Mouse (Mus musculus): ENCODE data around the gene Snx14. TPM values are rescaled to one million over a fixed set of nuclear protein-coding genes. Genes with fewer than 3 reads are reported as not detected.
A peak's percentile ranks its signal among the peaks of the same experiment; 100 is the strongest.

The Snx14 gene
- polyA plus RNA-seq, 1 experiment from 2014 or later, result 24.9 TPM

DNA sequence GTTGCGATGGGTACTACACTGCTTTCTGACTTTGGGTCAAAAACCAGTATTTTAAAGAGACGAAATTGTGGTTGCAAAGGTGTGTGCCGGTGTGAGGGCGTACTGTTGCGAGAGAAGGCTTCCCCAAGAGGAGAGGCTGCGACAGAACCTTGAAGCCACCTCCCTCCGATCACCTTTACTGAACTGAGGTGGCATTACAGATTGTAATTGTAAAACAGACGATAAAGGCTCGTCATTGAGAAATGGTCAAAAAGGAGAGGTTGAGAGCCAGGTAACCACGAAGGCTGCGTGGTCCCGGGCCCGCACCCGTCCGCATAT, 562 bp downstream of the Snx14 start:
- ATAC-seq (ENCODE audit: extremely low read depth, insufficient number of reproducible peaks, low FRiP score, low TSS enrichment), result no peak
- Histone ChIP-seq H3K36me3 (peaks cover 12% of the 10 kb centered on the region), H3K4me1 (peaks cover 22% of the 10 kb centered on the region), H3K27ac (replicated peaks) (peak overlapping the region; percentile 96), H3K27me3 (replicated peaks) (no peaks in the 10 kb centered on the region), H3K9ac (peak overlapping the region; percentile 93), H3K4me2 (peak overlapping the region; percentile 84), H3K4me3 (peak overlapping the region; percentile 88), H3K9me3 (no peaks in the 10 kb centered on the region)
- 2% methylated on average over 15 of the region's 15 CpGs for WGBS

DNA sequence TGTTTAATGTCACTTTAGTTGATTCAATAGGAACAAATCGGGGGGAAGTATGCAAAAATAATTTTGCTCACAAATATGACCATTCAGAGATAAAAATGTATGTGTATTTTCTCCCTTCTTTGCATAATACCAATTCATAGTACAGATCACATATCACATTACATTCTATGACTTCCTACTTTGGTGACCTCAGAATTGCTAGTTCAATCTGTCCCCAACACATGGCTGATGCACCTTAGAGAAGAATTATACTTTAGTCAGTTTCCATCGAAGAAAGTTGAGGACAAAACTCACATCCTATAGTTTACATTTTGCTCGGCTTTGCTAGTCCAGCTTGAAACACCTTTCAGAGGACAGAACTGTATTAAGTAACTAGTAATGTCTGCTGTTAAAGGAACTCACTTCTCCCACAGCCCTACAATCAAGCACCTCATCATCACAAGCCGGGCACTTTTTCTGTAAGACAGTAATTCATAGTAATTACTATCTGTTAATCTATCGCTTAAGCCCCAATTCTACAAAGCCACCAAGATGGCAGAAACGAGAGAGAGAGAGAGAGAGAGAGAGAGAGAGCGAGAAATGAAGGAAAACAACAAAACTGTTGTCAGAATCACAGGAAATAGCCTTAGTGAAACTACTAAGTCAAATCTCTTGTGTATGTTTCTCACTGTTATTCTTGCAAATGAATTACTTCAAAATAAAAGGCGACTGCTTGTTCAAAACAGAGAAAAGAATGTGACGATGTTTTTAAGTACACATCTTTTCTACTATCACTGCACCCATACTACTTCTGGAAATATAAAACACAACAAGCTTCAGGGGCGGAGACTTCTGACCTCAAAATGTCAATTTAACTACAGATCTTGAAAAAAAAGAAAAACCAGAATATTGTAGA, 1.2 kb downstream of the Snx14 start:
- H3K36me3 ChIP-seq, result peaks cover 8% of the 10 kb centered on the region
- peak overlapping the region; percentile 84 for H3K4me2 ChIP-seq
- no peaks in the 10 kb centered on the region for H3K9me3 ChIP-seq
- H3K4me1 ChIP-seq, result peaks cover 22% of the 10 kb centered on the region
- WGBS, result 48% methylated on average over 10 of the region's 10 CpGs
- peak overlapping the region; percentile 88 for H3K4me3 ChIP-seq
- H3K27me3 ChIP-seq (replicated peaks), result no peaks in the 10 kb centered on the region
- peak overlapping the region; percentile 96 for H3K27ac ChIP-seq (replicated peaks)
- peak overlapping the region; percentile 93 for H3K9ac ChIP-seq
- no peak for ATAC-seq (ENCODE audit: extremely low read depth, insufficient number of reproducible peaks, low FRiP score, low TSS enrichment)

DNA sequence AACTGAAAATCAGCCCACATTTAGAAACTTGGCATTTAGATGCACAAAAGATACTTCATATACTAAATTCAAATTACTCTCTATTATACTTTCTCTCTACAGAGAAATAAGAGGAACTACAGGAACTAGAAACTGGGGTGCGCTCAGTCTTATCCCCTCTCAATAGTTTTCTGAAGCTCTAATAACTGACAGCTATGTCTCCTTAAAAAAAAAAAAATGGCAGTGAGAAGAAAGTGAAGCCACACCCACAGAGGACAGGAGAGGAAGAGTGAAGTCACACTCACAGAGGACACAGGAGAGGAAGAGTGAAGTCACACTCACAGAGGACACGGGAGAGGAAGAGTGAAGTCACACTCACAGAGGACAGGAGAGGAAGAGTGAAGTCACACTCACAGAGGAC, 14.4 kb downstream of the Snx14 start:
- Histone ChIP-seq H3K36me3 (peaks cover 56% of the 10 kb centered on the region), H3K4me1 (peaks cover 3% of the 10 kb centered on the region; the same call in 1 of the 2 replicates), H3K9ac (no peak overlapping the region), H3K27ac (replicated peaks) (no peak overlapping the region), H3K4me3 (no peak overlapping the region), H3K9me3 (peaks cover 7% of the 10 kb centered on the region), H3K27me3 (replicated peaks) (no peaks in the 10 kb centered on the region), H3K4me2 (no peak overlapping the region)
- 68% methylated on average over 2 of the region's 2 CpGs for WGBS
- no peak for ATAC-seq (ENCODE audit: extremely low read depth, insufficient number of reproducible peaks, low FRiP score, low TSS enrichment)

DNA sequence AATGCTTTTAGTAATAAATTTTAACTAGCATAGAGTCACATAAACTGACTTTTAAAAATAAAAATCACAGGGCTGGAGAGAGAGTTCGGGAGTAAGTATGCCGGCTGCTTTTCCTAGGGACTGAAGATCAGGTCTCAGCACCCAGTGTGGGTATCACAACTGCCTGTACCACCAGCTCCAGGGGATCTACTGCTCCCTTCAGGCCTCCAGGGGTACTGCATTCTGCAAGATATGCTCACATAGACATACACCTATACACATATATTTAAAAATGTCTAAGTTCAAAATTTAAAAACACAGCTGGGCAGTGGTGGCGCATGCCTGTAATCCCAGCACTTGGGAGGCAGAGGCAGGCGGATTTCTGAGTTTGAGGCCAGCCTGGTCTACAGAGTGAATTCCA, 16.3 kb downstream of the Snx14 start:
- Histone ChIP-seq H3K4me2 (no peak overlapping the region), H3K9me3 (peaks cover 4% of the 10 kb centered on the region), H3K9ac (no peak overlapping the region), H3K4me1 (peaks cover 3% of the 10 kb centered on the region; the same call in 1 of the 2 replicates), H3K27me3 (replicated peaks) (no peaks in the 10 kb centered on the region), H3K27ac (replicated peaks) (no peak overlapping the region), H3K4me3 (no peak overlapping the region), H3K36me3 (peaks cover 51% of the 10 kb centered on the region)
- ATAC-seq (ENCODE audit: extremely low read depth, insufficient number of reproducible peaks, low FRiP score, low TSS enrichment), result no peak
- 95% methylated on average over 4 of the region's 4 CpGs for WGBS

DNA sequence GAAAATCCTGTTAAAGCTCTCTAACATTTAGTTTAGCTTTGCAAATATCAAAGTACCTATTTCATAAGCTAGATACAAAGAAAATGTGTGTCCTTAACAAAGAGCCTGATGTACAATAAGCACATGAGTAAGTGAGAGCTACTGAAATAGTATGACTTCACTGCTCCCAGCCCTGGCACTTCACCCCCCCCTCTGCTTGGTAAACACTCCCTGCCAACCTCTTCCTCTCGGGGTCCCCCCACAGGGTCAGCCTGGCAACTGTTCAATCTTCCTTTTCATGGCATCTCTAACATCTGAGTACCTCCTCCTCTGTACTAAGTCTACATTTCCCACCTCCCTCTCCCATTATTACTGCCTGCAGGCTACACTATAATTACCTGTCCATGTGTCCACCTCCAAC, 22.0 kb downstream of the Snx14 start:
- no peak for ATAC-seq (ENCODE audit: extremely low read depth, insufficient number of reproducible peaks, low FRiP score, low TSS enrichment)
- H3K4me2 ChIP-seq, result no peak overlapping the region
- H3K9me3 ChIP-seq, result no peaks in the 10 kb centered on the region
- no peaks in the 10 kb centered on the region for H3K27me3 ChIP-seq (replicated peaks)
- no peak overlapping the region for H3K9ac ChIP-seq
- H3K4me1 ChIP-seq, result no peaks in the 10 kb centered on the region
- H3K27ac ChIP-seq (replicated peaks), result no peak overlapping the region
- H3K4me3 ChIP-seq, result no peak overlapping the region
- peaks cover 55% of the 10 kb centered on the region for H3K36me3 ChIP-seq
- 63% methylated on average over 1 of the region's 1 CpGs for WGBS

DNA sequence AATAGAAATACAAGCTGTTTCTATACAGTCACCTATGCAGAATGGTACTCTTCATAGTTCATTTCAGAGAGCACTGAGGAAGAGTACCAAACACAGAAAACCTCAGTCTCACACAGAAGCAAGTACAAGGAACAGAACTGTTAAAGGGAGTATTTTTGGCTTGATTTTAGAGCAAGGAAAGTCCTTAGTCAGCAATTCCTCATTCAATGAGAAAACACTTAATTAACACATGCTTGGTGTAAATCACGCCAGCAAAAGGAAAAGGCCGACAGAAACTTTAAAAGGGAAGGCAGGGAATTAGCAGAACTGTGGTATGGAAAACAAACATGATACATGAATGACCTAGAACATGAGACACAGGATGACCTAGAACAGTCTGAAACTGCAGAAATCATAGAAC, 28.8 kb downstream of the Snx14 start:
- Histone ChIP-seq H3K9me3 (no peaks in the 10 kb centered on the region), H3K27me3 (replicated peaks) (no peaks in the 10 kb centered on the region), H3K9ac (no peak overlapping the region), H3K27ac (replicated peaks) (no peak overlapping the region), H3K4me3 (no peak overlapping the region), H3K4me1 (no peaks in the 10 kb centered on the region), H3K36me3 (peaks cover 55% of the 10 kb centered on the region), H3K4me2 (no peak overlapping the region)
- no peak for ATAC-seq (ENCODE audit: extremely low read depth, insufficient number of reproducible peaks, low FRiP score, low TSS enrichment)
- 92% methylated on average over 2 of the region's 2 CpGs for WGBS

DNA sequence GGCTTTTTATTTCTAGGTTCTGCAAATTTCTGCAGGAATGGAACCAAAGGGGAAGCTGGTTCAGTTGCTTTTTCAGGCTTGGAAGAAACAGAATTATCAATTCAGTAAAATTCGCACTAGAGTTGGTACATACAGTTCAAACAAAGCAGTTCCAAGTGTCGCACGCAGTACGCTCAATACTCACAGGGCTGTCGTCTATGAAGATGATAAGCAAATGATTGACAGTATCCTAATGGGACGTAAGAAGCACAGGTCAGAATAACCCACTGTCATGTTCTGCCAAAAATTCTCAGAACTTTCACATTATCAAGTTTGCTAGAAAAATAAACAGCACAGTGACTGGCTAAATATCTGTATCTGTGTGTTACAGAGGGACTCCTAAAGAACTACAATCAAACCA, 34.2 kb downstream of the Snx14 start:
- no peaks in the 10 kb centered on the region for H3K27me3 ChIP-seq (replicated peaks)
- peak overlapping the region; percentile 17; the same call in 1 of the 2 replicates for H3K27ac ChIP-seq (replicated peaks)
- no peak overlapping the region for H3K9ac ChIP-seq
- H3K9me3 ChIP-seq, result no peaks in the 10 kb centered on the region
- H3K4me3 ChIP-seq, result no peak overlapping the region
- peaks cover 64% of the 10 kb centered on the region for H3K36me3 ChIP-seq
- 0 out of 2 replicates have a peak overlapping the region, but pooled peaks have one; percentile 16 for H3K4me2 ChIP-seq
- no peak for ATAC-seq (ENCODE audit: extremely low read depth, insufficient number of reproducible peaks, low FRiP score, low TSS enrichment)
- H3K4me1 ChIP-seq, result 0 out of 2 replicates have a peak, but pooled peaks cover 5% of the 10 kb centered on the region
- WGBS, result 64% methylated on average over 6 of the region's 6 CpGs

DNA sequence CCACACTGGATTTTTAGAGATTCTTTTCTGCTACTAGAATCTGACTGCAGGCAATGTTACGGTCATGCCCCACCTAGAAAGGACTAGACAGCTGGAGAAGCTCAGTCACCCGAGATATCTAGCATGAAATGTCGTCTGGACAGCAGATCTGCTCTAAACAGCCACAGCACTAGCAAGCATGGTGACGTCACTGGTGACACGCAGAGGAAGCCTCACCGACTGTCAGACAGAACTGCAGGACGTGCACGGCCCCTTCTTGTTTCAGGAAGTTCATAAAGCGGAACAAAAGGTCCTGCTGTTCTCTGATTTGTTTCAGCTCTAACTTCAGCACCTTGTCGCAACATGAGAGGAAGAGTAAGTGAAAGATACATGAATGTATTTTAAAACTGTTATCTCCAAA, 34.7 kb downstream of the Snx14 start:
- H3K36me3 ChIP-seq, result peaks cover 60% of the 10 kb centered on the region
- ATAC-seq (ENCODE audit: extremely low read depth, insufficient number of reproducible peaks, low FRiP score, low TSS enrichment), result no peak
- no peaks in the 10 kb centered on the region for H3K9me3 ChIP-seq
- H3K27me3 ChIP-seq (replicated peaks), result no peaks in the 10 kb centered on the region
- 43% methylated on average over 10 of the region's 10 CpGs for WGBS
- no peak overlapping the region for H3K4me3 ChIP-seq
- H3K27ac ChIP-seq (replicated peaks), result peak overlapping the region; percentile 17; the same call in 1 of the 2 replicates
- H3K4me1 ChIP-seq, result 0 out of 2 replicates have a peak, but pooled peaks cover 5% of the 10 kb centered on the region
- H3K4me2 ChIP-seq, result peak overlapping the region; percentile 16; the same call in 1 of the 2 replicates
- no peak overlapping the region for H3K9ac ChIP-seq

DNA sequence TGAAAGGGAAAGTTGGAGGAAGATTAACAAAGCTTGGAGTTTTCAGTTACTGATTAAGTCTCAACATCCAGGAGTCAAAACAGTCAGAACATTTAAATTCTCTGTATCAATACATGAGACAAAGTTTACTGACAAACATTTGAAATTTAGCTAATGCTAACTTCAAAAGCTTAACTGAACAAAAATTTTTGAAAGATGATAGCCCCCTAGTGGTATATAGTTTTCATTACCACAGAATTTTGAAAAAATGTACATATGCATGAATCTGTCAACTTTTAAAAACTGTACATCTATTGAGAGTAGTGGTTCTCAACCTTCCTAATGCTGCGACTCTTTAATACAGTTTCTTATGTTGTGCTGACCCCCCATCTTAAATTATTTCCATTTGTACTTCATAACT, 40.3 kb downstream of the Snx14 start:
- WGBS, result 83% methylated on average over 1 of the region's 1 CpGs
- no peak overlapping the region for H3K4me3 ChIP-seq

DNA sequence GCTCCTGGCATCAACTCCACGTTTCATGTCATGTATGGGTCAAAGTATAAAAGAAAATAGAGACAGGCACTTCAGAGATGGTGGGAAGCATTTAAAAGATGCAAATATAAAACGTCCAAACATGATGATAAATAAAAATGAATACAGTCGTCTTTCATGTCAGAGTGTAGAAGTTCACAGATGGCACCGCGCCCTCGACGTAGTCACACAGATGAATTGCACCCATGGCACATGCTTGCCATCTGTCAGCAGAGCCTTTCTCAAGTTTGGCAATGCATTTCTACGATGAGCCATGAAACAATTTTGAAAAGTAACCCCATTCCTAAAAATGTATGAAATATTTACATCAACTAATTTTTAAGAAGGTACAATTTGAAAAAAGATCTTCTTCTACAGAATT, 43.9 kb downstream of the Snx14 start:
- WGBS, result 89% methylated on average over 8 of the region's 8 CpGs
- Histone ChIP-seq H3K36me3 (peaks cover 59% of the 10 kb centered on the region), H3K4me1 (no peaks in the 10 kb centered on the region), H3K27ac (replicated peaks) (no peak overlapping the region), H3K9me3 (no peaks in the 10 kb centered on the region), H3K27me3 (replicated peaks) (no peaks in the 10 kb centered on the region), H3K4me3 (no peak overlapping the region), H3K4me2 (no peak overlapping the region), H3K9ac (no peak overlapping the region)
- ATAC-seq (ENCODE audit: extremely low read depth, insufficient number of reproducible peaks, low FRiP score, low TSS enrichment), result no peak

More for the DNA sequence above, 40.3 kb downstream of the Snx14 start:
- H3K4me2 ChIP-seq, result no peak overlapping the region
- H3K4me1 ChIP-seq, result no peaks in the 10 kb centered on the region
- no peaks in the 10 kb centered on the region for H3K27me3 ChIP-seq (replicated peaks)
- no peak overlapping the region for H3K27ac ChIP-seq (replicated peaks)
- ATAC-seq (ENCODE audit: extremely low read depth, insufficient number of reproducible peaks, low FRiP score, low TSS enrichment), result no peak
- peaks cover 65% of the 10 kb centered on the region for H3K36me3 ChIP-seq
- H3K9ac ChIP-seq, result no peak overlapping the region
- H3K9me3 ChIP-seq, result no peaks in the 10 kb centered on the region

DNA sequence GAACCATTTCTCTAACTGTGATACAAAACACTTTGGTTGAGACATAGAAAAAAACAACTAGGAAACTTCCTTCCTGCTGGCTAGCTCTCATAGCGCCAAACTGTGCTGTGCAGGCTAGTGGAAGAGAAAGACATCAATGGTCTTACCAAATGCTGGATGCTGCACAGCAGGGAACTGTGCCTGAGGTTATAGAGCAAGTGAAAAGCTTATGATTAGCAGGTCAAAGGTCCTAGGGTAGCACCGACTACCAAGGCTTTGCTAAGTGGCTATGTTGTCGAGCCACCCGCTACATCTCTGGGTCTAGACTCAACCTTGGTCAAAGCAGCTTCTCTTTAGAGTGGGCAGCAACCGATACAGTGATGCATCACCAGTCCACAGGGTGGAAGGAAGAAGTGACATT, 49.9 kb downstream of the Snx14 start:
- no peak overlapping the region for H3K27ac ChIP-seq (replicated peaks)
- H3K9me3 ChIP-seq, result no peaks in the 10 kb centered on the region
- H3K4me1 ChIP-seq, result no peaks in the 10 kb centered on the region
- 87% methylated on average over 5 of the region's 5 CpGs for WGBS
- no peak overlapping the region for H3K4me2 ChIP-seq
- H3K36me3 ChIP-seq, result peaks cover 56% of the 10 kb centered on the region
- ATAC-seq (ENCODE audit: extremely low read depth, insufficient number of reproducible peaks, low FRiP score, low TSS enrichment), result no peak
- no peak overlapping the region for H3K9ac ChIP-seq
- H3K4me3 ChIP-seq, result no peak overlapping the region
- no peaks in the 10 kb centered on the region for H3K27me3 ChIP-seq (replicated peaks)

DNA sequence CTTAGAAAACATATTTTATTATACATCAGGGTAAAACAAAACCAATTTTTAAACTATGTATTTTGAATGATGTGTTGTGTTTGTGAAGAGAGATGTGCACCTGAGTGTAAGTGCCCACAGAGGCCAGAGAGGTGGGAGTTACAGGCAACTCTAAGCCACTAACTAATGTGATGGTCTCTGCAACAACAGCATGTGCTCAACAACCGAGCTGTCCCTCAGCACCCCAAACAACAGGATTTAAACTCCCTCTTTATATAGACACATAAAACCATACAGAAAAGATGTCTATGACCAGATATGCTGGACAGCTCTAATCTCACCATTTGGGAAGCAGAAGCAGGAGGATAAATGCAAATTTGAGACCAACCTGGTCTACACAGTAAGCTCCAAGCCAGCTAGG, 58.2 kb downstream of the Snx14 start:
- no peak for ATAC-seq (ENCODE audit: extremely low read depth, insufficient number of reproducible peaks, low FRiP score, low TSS enrichment)
- no peaks in the 10 kb centered on the region for H3K4me1 ChIP-seq
- H3K27me3 ChIP-seq (replicated peaks), result no peaks in the 10 kb centered on the region
- no peak overlapping the region for H3K4me2 ChIP-seq
- H3K36me3 ChIP-seq, result peaks cover 65% of the 10 kb centered on the region
- no peak overlapping the region for H3K4me3 ChIP-seq
- no peak overlapping the region for H3K27ac ChIP-seq (replicated peaks)
- no peak overlapping the region for H3K9ac ChIP-seq
- 79% methylated on average over 1 of the region's 1 CpGs for WGBS
- H3K9me3 ChIP-seq, result no peaks in the 10 kb centered on the region
